Mouse (Mus musculus) layer of hippocampus, adult 8-10 months (tissue): ENCODE results near the gene Krtap1-5. TPM values are rescaled to one million over a fixed set of nuclear protein-coding genes. Genes with fewer than 3 reads are reported as not detected.

Experiments used
- DNase-seq, 2 experiments: peaks; one replicate each; pipeline ENCODE4 v3.0.0; 2022; ENCODE audit warnings: low spot score in 2 of 2
- total RNA-seq, 4 experiments: library from RNA; stranded (reverse); gene quantifications; 2 replicates each; pipeline ENCODE4 v1.2.4; 2022

The Krtap1-5 gene
- total RNA-seq, 4 experiments from 2014 or later: not detected

DNA sequence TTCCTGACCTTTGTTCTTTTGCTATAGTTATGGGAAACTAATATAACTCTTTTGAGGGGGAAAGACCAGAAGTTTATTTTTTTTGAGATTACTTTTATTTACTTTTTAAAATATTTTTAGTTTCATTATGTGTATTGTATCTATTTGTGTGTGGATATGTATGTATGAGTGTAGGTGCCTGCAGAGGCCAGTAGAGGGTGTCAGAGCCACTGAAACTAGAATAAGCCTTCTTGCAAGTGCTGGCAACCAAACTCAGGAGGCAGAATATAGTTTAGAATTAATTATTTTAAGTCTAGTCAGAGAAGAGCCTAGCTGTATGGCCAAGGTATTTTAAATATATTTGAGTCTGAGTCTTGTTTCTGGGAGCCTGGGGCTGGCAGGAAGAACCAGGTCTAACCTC is 32.9 kb downstream of the Krtap1-5 start:
- no peak for DNase-seq

DNA sequence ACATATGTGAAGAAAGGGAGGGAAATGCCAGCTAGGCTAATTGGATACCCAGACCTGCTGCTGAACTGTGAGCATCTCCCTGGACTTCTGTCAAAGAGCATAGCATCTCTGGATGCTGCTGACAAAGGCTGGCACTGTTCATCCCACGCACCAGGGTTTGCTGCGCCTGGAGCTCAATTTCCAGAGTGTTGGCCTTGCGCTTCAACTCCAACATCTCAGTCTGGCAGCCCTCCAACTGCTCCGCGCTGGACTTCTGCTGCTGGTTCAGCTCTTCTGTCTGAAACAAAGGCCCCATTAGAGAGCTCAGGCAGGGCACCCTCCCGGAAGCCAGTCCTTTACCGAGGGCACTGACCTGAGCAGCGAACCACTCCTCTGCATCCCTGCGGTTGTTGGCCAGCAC is 41.1 kb downstream of the Krtap1-5 start:
- DNase-seq: peak; percentile 51 to 72

Other genes with a start within 250 kb of the Krtap1-5 start
- gene Krt26, start 243.1 kb downstream of the Krtap1-5 start, total RNA-seq: not detected
- gene Krt27, start 229.9 kb downstream of the Krtap1-5 start, total RNA-seq: not detected
- under 1 TPM in 2 of 4 experiments, not detected in 2; 0.38 to 0.52 TPM for gene Krt28, start 206.1 kb downstream of the Krtap1-5 start, total RNA-seq
- 10 to 100 TPM; 10.4 to 12.6 (median 11.0) TPM for gene Krt10, start 191.7 kb downstream of the Krtap1-5 start, total RNA-seq
- 1 to 10 TPM in 3 of 4 experiments, under 1 TPM in 1; 0.85 to 1.7 (median 1.5) TPM for gene Krt12, start 158.8 kb downstream of the Krtap1-5 start, total RNA-seq
- gene Krt20, start 142.9 kb downstream of the Krtap1-5 start, total RNA-seq: not detected
- gene Krt23, start 87.9 kb downstream of the Krtap1-5 start, total RNA-seq: not detected
- not detected for gene Krt39, start 59.7 kb downstream of the Krtap1-5 start, total RNA-seq
- gene Krt40, start 37.9 kb downstream of the Krtap1-5 start, total RNA-seq: not detected
- not detected for gene Krtap3-3, start 30.2 kb downstream of the Krtap1-5 start, total RNA-seq
- gene Krtap3-2, start 24.2 kb downstream of the Krtap1-5 start, total RNA-seq: not detected
- not detected for gene Gm11939, start 21.6 kb downstream of the Krtap1-5 start, total RNA-seq
- gene Krtap3-1, start 14.4 kb downstream of the Krtap1-5 start, total RNA-seq: not detected
- not detected for gene Krtap1-4, start 2.6 kb upstream of the Krtap1-5 start, total RNA-seq
- not detected for gene Krtap1-3, start 10.3 kb upstream of the Krtap1-5 start, total RNA-seq
- not detected for gene Krtap9-3, start 17.1 kb upstream of the Krtap1-5 start, total RNA-seq
- gene Gm11938, start 22.3 kb upstream of the Krtap1-5 start, total RNA-seq: not detected
- gene Gm11937, start 29.2 kb upstream of the Krtap1-5 start, total RNA-seq: not detected
- gene Krtap2-4, start 33.8 kb upstream of the Krtap1-5 start, total RNA-seq: not detected
- gene Gm11562, start 39.4 kb upstream of the Krtap1-5 start, total RNA-seq: not detected
- not detected for gene Krtap4-1, start 47.2 kb upstream of the Krtap1-5 start, total RNA-seq
- gene Krtap4-2, start 54.1 kb upstream of the Krtap1-5 start, total RNA-seq: not detected
- gene Krtap4-7, start 63.1 kb upstream of the Krtap1-5 start, total RNA-seq: not detected
- gene Gm11555, start 69.2 kb upstream of the Krtap1-5 start, total RNA-seq: not detected
- gene Gm11563, start 77.9 kb upstream of the Krtap1-5 start, total RNA-seq: not detected
- gene Krtap4-6, start 84.9 kb upstream of the Krtap1-5 start, total RNA-seq: not detected
- gene Gm14190, start 109.7 kb upstream of the Krtap1-5 start, total RNA-seq: not detected
- gene Gm14180, start 153.3 kb upstream of the Krtap1-5 start, total RNA-seq: not detected
- not detected for gene Gm11595, start 191.9 kb upstream of the Krtap1-5 start, total RNA-seq
- not detected for gene Krtap4-8, start 199.7 kb upstream of the Krtap1-5 start, total RNA-seq
- not detected for gene Krtap4-9, start 204.2 kb upstream of the Krtap1-5 start, total RNA-seq
- not detected for gene Gm11596, start 212.5 kb upstream of the Krtap1-5 start, total RNA-seq
- not detected for gene Gm11569, start 217.9 kb upstream of the Krtap1-5 start, total RNA-seq
- gene Gm11554, start 223.4 kb upstream of the Krtap1-5 start, total RNA-seq: not detected
- not detected for gene Krtap4-13, start 228.9 kb upstream of the Krtap1-5 start, total RNA-seq
- not detected for gene Gm11564, start 234.7 kb upstream of the Krtap1-5 start, total RNA-seq